Mouse (Mus musculus) forebrain, embryonic 14.5 days (tissue): Measurements from ENCODE around the gene Psme3. TPM values are rescaled to one million over a fixed set of nuclear protein-coding genes. Genes with fewer than 3 reads are reported as not detected.

ENCODE experiments used
- ATAC-seq: fragments of 200-750 bp; cut with Nextera tagmentation; 2 replicates; pipeline ENCODE4 v1.8.0; 2017; ENCODE audit warnings: mild to moderate bottlenecking, moderate library complexity
- DNase-seq: peaks from one replicate; pipeline ENCODE4 v3.0.0-alpha.2; 2015; ENCODE audit warnings: low spot score
- H3K27ac ChIP-seq: fragments of 300-500 bp; sonication (generic); 2 replicates; pipeline ENCODE4 v1.5.1; 2014; ENCODE audit warnings: low read depth, mild to moderate bottlenecking, control low read depth, low read length, moderate library complexity
- H3K27me3 ChIP-seq: fragments of 300-500 bp; sonication (generic); replicated peaks from 2 replicates; pipeline ENCODE4 v1.6.1; 2014; ENCODE audit warnings: low read length, control low read depth, mixed read lengths; ENCODE audit not compliant: control insufficient read depth, insufficient read depth
- H3K36me3 ChIP-seq: fragments of 300-500 bp; sonication (generic); 2 replicates; pipeline ENCODE4 v1.6.1; 2014; ENCODE audit warnings: low read length, control low read depth; ENCODE audit not compliant: control insufficient read depth, insufficient read depth
- H3K4me1 ChIP-seq: fragments of 300-500 bp; sonication (generic); 2 replicates; pipeline ENCODE4 v1.6.1; 2014; ENCODE audit warnings: antibody characterized with exemption, low read length, control low read depth; ENCODE audit not compliant: control insufficient read depth, insufficient read depth
- H3K4me2 ChIP-seq: fragments of 300-500 bp; sonication (generic); 2 replicates; pipeline ENCODE4 v1.6.1; 2014; ENCODE audit warnings: mild to moderate bottlenecking, control low read depth, low read length
- H3K4me3 ChIP-seq: fragments of 300-500 bp; sonication (generic); 2 replicates; pipeline ENCODE4 v1.5.1; 2014; ENCODE audit warnings: low read depth, low read length, control low read depth
- H3K9ac ChIP-seq: fragments of 300-500 bp; sonication (generic); 2 replicates; pipeline ENCODE4 v1.6.1; 2014; ENCODE audit warnings: mild to moderate bottlenecking, low read length, control low read depth, moderate library complexity
- H3K9me3 ChIP-seq: fragments of 300-500 bp; sonication (generic); replicated peaks from 2 replicates; pipeline ENCODE4 v1.6.1; 2016; ENCODE audit warnings: low read length, control low read depth, mixed read lengths; ENCODE audit not compliant: control insufficient read depth
- WGBS: fragments of 180-500 bp; shearing (Covaris S2); extraction: QIAGEN DNeasy Blood & Tissue Kit; methylation state at CpG from one replicate; pipeline ENCODE4 v1.1.7; 2014; 5-methylcytosine and 5-hydroxymethylcytosine counted together
- polyA plus RNA-seq: library from polyadenylated mRNA; unstranded; fragments of >200 nt; fragmentation: Nextera tagmentation; extraction: Ambion mirVana; gene quantifications from 2 replicates; pipeline ENCODE4 v1.2.1, GENCODE M21; 2014

The Psme3 gene
- polyA plus RNA-seq, 1 experiment from 2014 or later, result 103 TPM

GRCm38 (mm10) chr11:101279193-101279569 is 36.8 kb upstream of the Psme3 start:
- H3K4me3 ChIP-seq, result peak overlapping the region; percentile 55
- no peaks in the 10 kb centered on the region for H3K27me3 ChIP-seq
- peaks cover 23% of the 10 kb centered on the region for H3K4me1 ChIP-seq
- DNase-seq (no peak), ATAC-seq (no peak; the same call in 1 of the 2 replicates)
- H3K4me2 ChIP-seq, result peak overlapping the region; percentile 69
- WGBS, result 73% methylated on average over 14 of the region's 14 CpGs
- H3K36me3 ChIP-seq, result 0 out of 2 replicates have a peak, but pooled peaks cover 2% of the 10 kb centered on the region
- no peaks in the 10 kb centered on the region for H3K9me3 ChIP-seq
- H3K27ac ChIP-seq, result no peak overlapping the region
- H3K9ac ChIP-seq, result peak overlapping the region; percentile 64; the same call in 1 of the 2 replicates

GRCm38 (mm10) chr11:101280837-101281236 is 35.2 kb upstream of the Psme3 start:
- Histone ChIP-seq H3K36me3 (0 out of 2 replicates have a peak, but pooled peaks cover 3% of the 10 kb centered on the region), H3K4me3 (no peak overlapping the region), H3K4me1 (peaks cover 23% of the 10 kb centered on the region), H3K27me3 (no peaks in the 10 kb centered on the region), H3K4me2 (no peak overlapping the region), H3K27ac (no peak overlapping the region), H3K9me3 (no peaks in the 10 kb centered on the region), H3K9ac (no peak overlapping the region)
- ATAC-seq, result no peak
- DNase-seq, result no peak
- WGBS, result 58% methylated on average over 7 of the region's 7 CpGs

- H3K27ac ChIP-seq, result no peak overlapping the region
- H3K27me3 ChIP-seq, result no peaks in the 10 kb centered on the region
- WGBS, result 5% methylated on average over 5 of the region's 5 CpGs
- H3K4me3 ChIP-seq, result no peak overlapping the region
- no peak for ATAC-seq
- H3K36me3 ChIP-seq, result peaks cover 18% of the 10 kb centered on the region
- peaks cover 9% of the 10 kb centered on the region for H3K4me1 ChIP-seq
- H3K9ac ChIP-seq, result no peak overlapping the region
- no peak overlapping the region for H3K4me2 ChIP-seq
- H3K9me3 ChIP-seq, result no peaks in the 10 kb centered on the region
- no peak for DNase-seq
Observed at GRCm38 (mm10) chr11:101282896-101283295, 33.1 kb upstream of the Psme3 start.

GRCm38 (mm10) chr11:101283805-101284204 is 32.2 kb upstream of the Psme3 start:
- Histone ChIP-seq H3K9ac (no peak overlapping the region), H3K4me3 (no peak overlapping the region), H3K4me2 (no peak overlapping the region), H3K36me3 (peaks cover 26% of the 10 kb centered on the region), H3K27ac (no peak overlapping the region), H3K4me1 (0 out of 2 replicates have a peak, but pooled peaks cover 5% of the 10 kb centered on the region), H3K27me3 (no peaks in the 10 kb centered on the region), H3K9me3 (no peaks in the 10 kb centered on the region)
- WGBS, result 75% methylated on average over 4 of the region's 4 CpGs
- ATAC-seq (no peak), DNase-seq (no peak)

- DNase-seq (no peak), ATAC-seq (no peak)
- Histone ChIP-seq H3K27ac (no peak overlapping the region), H3K9ac (no peak overlapping the region), H3K27me3 (no peaks in the 10 kb centered on the region), H3K36me3 (peaks cover 60% of the 10 kb centered on the region), H3K4me3 (no peak overlapping the region), H3K4me1 (no peaks in the 10 kb centered on the region), H3K4me2 (no peak overlapping the region), H3K9me3 (no peaks in the 10 kb centered on the region)
- 86% methylated on average over 9 of the region's 9 CpGs for WGBS
Observed at GRCm38 (mm10) chr11:101287306-101287705, 28.7 kb upstream of the Psme3 start.

GRCm38 (mm10) chr11:101291231-101291630 is 24.8 kb upstream of the Psme3 start:
- ATAC-seq, result no peak
- peaks cover 88% of the 10 kb centered on the region for H3K36me3 ChIP-seq
- H3K4me3 ChIP-seq, result no peak overlapping the region
- no peaks in the 10 kb centered on the region for H3K4me1 ChIP-seq
- no peaks in the 10 kb centered on the region for H3K9me3 ChIP-seq
- no peak overlapping the region for H3K9ac ChIP-seq
- H3K27ac ChIP-seq, result no peak overlapping the region
- WGBS, result 94% methylated on average over 8 of the region's 8 CpGs
- no peaks in the 10 kb centered on the region for H3K27me3 ChIP-seq
- DNase-seq, result no peak
- no peak overlapping the region for H3K4me2 ChIP-seq

- 95% methylated on average over 8 of the region's 8 CpGs for WGBS
- H3K4me3 ChIP-seq, result no peak overlapping the region
- H3K9ac ChIP-seq, result no peak overlapping the region
- H3K27me3 ChIP-seq, result no peaks in the 10 kb centered on the region
- no peaks in the 10 kb centered on the region for H3K4me1 ChIP-seq
- H3K9me3 ChIP-seq, result no peaks in the 10 kb centered on the region
- H3K36me3 ChIP-seq, result peaks cover 82% of the 10 kb centered on the region
- H3K27ac ChIP-seq, result no peak overlapping the region
- H3K4me2 ChIP-seq, result no peak overlapping the region
- ATAC-seq (no peak), DNase-seq (no peak)
Observed at GRCm38 (mm10) chr11:101295191-101295590, 20.8 kb upstream of the Psme3 start.

GRCm38 (mm10) chr11:101300881-101301280 is 15.1 kb upstream of the Psme3 start:
- Histone ChIP-seq H3K4me3 (peak overlapping the region; percentile 87), H3K36me3 (peaks cover 33% of the 10 kb centered on the region), H3K27ac (no peak overlapping the region), H3K4me1 (peaks cover 10% of the 10 kb centered on the region), H3K9ac (no peak overlapping the region), H3K9me3 (no peaks in the 10 kb centered on the region), H3K4me2 (peak overlapping the region; percentile 99), H3K27me3 (no peaks in the 10 kb centered on the region)
- 68% methylated on average over 7 of the region's 7 CpGs for WGBS
- DNase-seq (no peak), ATAC-seq (no peak)

- Histone ChIP-seq H3K36me3 (peaks cover 28% of the 10 kb centered on the region), H3K4me3 (peak overlapping the region; percentile 87), H3K27me3 (no peaks in the 10 kb centered on the region), H3K9ac (peak overlapping the region; percentile 88), H3K4me1 (peaks cover 10% of the 10 kb centered on the region), H3K4me2 (peak overlapping the region; percentile 99), H3K9me3 (no peaks in the 10 kb centered on the region), H3K27ac (no peak overlapping the region)
- DNase-seq (no peak), ATAC-seq (peak; percentile 52; the same call in 1 of the 2 replicates)
- WGBS, result 15% methylated on average over 26 of the region's 26 CpGs
Observed at GRCm38 (mm10) chr11:101301299-101302003, 14.6 kb upstream of the Psme3 start.
